Mouse (Mus musculus) adrenal gland, adult 18-20 months (tissue): ENCODE measurements around the gene Fgf6. TPM values are rescaled to one million over a fixed set of nuclear protein-coding genes. Genes with fewer than 3 reads are reported as not detected.

Source experiments
- DNase-seq, 2 experiments: peaks; one replicate each; pipeline ENCODE4 v3.0.0; 2021 to 2022; ENCODE audit warnings: low spot score in 2 of 2
- long read RNA-seq, 2 experiments: library from polyadenylated mRNA; stranded (forward); transcript quantifications; one replicate each; pipeline ENCODE4 v2.0.0; 2021
- total RNA-seq, 2 experiments: library from RNA; stranded (reverse); gene quantifications; 1 replicate in 1 of 2; 2 replicates in 1 of 2; pipeline ENCODE4 v1.2.3; 2021

The Fgf6 gene
- total RNA-seq = not detected
- long read RNA-seq, experiment 1 = 0 reads
- long read RNA-seq, experiment 2 = 0 reads

DNA sequence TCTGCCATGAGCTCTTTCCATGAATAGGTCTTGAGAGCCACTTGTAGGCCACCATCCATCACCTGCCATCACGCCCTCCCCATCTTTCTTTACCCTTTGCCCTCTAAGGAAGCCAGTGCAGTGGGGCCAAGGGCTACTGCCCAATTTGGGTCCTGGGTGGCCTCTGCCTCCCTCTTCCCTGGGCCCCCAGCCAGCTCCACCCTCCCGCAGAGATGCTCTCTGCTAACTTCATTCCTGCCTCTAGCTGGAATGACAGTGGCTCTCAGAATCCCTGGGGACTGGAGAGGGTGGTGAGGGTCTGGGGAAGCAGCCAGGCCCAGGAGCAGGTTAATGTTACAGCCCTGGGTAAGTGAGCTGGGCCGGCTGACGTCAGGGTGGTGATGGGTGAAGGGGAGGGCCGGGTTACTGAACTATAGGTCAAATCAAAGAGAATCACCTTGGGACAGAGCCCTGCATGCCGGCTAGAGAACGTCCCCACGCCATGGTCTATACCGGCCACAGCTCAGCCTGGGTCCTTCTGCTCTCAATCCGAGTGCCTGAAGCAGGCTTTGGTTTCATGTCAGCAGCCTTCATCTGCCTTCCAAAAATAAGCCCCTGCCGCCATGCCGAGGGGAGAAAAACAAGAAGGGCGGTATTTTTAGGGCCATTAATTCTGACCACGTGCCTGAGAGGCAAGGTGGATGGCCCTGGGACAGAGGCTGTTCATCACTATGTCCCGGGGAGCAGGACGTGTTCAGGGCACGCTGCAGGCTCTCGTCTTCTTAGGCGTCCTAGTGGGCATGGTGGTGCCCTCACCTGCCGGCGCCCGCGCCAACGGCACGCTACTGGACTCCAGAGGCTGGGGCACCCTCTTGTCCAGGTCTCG, at the start of gene Fgf6:
TSS of gene Fgf6 (plus strand) at position 681 of the 865 bp plus-strand sequence.
- DNase-seq = no peak

DNA sequence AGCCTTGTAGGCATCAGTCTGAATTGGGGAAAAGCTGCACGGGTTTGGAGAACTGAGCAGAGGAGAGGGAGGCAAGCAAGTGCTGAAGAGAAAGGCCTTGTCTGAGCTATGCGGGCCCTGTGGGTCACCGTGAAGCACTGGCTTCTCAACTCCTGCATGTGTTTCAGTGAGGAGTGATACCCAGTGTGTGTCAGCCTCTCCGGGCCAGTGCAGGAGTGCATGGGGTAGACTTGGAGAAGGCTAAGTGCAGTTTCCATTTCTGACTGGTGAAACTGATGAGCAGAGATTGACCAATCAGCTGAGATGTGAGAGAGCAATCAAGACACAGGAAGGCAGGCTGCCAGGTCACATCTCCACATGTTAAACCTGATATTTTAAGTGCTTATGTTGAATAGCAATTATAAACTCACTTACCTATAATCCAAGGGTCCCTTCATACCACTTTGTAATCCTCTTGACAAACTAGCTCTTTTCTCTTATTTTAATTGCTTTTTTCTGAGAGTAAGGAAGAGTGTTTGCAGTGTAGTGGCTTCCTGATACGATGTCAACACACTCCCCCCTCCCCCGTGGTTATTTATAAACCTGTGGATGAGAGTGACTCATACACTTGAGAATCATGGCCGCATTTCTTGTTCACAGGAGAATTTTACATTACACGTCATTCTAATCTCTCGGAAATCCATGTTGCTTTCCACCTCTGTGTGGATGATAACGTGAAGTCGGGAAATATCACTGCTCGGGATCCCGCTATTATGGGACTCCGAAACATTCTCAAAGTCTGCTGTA, 49.0 kb upstream of the Fgf6 start:
- no peak for DNase-seq

DNA sequence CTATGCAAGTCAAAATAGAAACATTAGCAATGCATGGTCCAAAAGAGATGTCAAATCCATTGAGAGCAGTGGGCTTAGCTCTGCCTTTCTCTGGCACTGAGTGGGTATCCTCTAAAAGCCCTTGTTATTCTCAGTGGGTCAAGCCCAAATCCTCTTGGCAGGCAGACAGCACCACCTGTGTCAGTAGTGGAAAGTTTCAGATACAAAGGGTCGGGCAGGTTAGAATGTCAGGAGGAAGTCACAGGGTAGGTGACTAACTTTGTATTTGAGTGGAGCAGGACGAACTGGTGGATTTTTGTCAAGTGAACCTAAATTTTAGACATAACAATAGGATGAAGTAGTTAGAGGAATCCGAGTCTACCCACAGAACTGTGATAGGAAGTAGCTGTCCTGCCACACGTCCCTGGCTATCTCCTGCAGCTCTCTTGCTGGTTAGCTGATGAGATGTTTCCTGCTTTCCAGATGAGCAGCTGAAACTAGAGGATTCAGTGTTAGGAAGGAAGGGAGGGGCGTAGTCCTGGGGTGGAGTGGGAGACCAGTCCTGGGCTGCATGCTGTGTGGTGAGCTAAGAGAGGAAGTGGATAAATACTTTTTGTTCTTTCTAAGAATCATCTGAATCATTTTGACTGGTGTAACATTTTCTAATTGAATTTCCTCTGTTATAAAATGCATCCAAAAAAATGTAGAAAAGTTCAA, 33.7 kb upstream of the Fgf6 start:
- no peak for DNase-seq

DNA sequence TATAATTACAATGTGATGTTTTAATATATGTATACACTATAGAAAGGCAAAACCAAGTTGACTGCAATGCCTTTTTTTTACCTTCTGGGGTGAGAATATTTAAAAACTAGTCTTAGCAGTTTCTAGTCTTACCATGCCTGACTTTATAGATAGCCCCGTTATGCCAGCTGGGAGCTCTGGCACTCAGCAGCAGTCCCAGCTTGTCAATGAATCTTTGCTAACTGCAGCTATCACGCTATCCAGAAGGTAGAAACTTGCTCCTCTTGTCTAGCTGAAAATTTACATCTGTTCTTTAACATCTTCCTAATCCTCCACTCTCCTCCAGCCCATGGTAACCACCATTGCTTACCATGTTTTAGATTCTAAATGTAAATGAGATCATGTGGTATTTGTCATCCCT, 21.7 kb upstream of the Fgf6 start:
- no peak for DNase-seq

DNA sequence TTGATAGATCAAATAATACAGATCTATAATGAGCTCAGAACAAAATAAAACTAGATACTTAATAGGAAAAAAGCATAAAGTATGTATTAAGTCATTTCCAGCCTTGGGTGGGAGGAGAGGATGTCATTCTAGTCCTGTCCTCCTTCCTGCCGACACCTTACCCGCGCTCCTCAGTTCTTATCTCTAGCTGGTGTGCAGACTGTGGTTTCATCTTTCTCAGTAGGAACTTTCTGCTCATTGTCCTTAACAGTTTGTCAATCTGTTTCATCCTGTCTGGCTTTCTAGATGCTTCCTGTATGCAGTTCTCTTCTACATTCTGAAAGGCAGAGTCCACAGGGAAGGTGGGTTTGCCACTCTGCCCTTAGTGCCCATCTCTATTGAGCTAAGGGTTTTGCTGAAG, 19.9 kb upstream of the Fgf6 start:
- no peak for DNase-seq

DNA sequence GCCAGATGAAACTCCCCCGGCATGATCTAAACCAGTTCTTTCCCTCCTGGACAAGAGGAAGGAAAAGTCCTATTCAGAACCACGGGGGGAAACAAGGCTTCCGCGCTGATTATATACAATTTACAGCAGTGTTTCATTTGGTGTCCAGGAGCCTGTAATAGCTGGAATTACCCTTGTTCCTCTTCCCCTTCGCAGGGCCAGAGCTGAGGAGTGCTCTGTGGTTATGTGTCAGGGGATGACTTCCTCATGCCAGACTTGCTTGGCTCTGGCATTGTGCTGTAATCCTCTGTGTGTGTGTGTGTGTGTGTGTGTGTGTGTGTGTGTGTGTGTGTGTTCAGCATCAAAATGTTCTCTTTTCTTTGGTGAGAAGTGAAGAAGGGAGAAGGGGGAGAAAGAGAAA, 19.0 kb upstream of the Fgf6 start:
- no peak for DNase-seq

DNA sequence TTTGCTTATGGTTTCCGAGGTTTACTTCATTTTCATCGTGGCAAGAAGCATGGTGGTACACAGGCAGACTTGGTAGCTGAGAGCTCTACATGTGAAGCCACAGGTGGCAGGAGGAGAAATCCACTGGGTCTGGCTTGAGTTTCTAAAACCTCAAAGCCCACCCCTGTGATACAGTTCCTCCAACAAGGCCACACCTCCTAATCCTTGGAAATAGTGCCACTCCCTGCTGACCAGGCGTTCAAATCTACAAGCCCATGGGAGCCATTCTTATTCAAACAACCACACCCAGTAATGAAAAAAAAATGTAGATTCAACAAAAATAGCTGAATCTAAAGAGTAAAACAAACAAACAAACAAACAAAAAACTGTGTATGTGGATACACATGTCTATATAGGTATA, 9.7 kb upstream of the Fgf6 start:
- no peak for DNase-seq

DNA sequence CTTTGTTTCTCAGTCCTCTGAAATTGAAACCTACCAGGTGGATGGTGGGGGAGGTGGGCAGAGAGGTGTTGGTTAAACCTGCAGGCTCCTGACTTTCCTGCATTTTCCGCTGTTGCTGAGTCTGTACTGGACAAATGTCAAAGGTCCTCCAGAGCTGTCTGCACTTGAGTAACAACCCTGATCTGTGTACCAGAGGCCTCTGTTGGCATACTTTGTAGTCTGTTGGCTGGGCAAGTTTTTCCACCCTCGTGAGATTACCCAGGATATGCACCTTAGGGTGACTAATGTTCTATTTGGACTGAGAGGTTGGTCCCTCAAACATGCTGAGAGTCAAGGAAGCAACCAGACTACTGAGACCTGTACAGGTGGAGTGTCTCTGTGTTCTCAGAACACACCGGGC, 8.8 kb upstream of the Fgf6 start:
- DNase-seq = no peak

- DNase-seq = no peak
Observed at GRCm38 (mm10) chr6:127010021-127010420, 5.4 kb upstream of the Fgf6 start.

GRCm38 (mm10) chr6:127011947-127012535, 3.3 kb upstream of the Fgf6 start:
- no peak for DNase-seq

- no peak for DNase-seq
Observed at GRCm38 (mm10) chr6:127019254-127019653, 3.9 kb downstream of the Fgf6 start.

GRCm38 (mm10) chr6:127020431-127020830, 5.0 kb downstream of the Fgf6 start:
- no peak for DNase-seq

DNA sequence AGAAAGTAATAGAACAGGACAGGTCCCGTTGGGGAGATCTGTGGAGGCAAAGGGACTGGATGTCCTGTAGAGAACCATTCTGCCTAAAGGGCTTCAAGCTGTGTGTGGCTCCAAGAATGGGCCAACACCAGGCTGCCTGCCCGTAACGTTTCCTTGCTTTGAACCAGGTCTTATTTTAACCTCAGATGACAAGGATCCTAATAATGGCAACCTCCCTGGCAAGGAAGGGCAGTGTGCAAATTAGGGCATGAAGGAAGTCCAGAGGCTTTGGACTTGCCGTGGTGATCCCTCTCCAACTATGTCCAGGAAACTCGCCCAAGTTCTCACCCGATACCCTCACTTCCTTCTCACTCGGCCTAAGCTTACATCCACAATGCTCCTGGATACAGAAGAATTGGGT, 9.4 kb downstream of the Fgf6 start:
- DNase-seq = no peak

GRCm38 (mm10) chr6:127034760-127035159, 19.4 kb downstream of the Fgf6 start:
- no peak for DNase-seq

DNA sequence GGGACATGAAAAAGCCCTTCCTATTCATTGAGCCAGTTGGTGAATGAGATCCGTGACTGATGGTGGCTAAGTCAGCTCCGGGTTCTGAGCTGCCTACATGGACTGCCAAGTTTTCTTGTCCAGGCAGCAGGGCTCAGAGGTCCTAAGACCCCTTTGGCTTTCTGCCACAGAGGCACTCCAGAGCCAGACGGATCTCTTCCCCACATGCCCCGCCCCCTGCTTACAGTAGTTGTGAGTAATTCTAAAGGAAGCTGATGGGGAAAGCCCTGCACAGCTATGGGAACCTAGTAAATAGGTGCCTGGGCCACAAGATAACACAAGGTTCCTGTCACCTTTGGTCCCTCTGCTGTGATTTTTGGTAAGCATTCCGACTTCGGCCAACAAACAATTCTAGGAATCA, 29.5 kb downstream of the Fgf6 start:
- no peak for DNase-seq

GRCm38 (mm10) chr6:127050847-127051246, 35.5 kb downstream of the Fgf6 start:
- DNase-seq = no peak

DNA sequence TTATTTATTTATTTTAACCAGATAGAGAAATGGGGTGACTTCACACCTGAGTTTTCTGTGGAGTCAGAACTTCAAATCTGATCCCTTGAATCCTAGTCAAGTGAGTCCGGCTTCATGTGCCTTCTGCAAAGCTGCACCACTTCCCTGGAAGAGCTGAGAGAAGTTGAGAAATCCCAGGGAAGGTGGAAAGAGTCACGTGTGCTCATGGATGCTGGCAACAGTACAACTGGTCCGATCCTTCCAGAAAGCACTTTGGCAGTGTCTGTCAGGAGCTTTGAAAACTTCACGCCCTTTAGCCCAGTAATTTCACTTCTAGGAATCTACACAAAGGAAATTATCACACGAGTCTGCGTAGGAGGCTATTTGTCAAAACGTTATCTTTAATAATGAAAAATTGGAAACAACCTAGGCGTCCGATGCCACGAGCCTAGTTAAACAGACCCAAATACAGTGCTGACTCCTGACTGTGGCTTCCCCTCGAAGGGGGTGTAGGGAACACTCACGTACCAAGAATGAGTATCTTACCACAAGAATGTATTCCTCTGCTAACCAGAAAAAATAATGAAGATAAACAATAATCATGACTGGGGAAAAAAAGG, 41.7 kb downstream of the Fgf6 start:
- no peak for DNase-seq

GRCm38 (mm10) chr6:127059975-127060374, 44.6 kb downstream of the Fgf6 start:
- no peak for DNase-seq

DNA sequence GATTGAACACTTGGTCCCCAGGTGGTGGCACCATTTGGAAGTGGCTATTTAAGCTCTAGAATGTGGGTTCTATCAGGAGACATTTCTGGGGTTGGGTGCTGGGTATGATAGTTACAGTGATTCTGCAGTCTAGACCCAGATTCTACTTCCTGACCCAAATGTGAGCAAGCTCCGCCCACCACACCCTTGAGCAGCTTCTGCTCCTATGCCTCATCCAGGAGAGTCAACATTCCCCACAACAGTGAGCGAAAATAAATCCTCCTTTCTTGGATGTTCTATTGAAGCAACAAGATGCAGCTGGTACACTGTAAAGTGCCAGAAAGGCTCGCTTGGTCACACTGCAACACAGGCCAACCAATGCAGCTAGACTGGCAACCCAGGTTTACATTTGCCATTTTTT, 48.5 kb downstream of the Fgf6 start:
- no peak for DNase-seq

- no peak for DNase-seq
Observed at GRCm38 (mm10) chr6:127064815-127065214, 49.4 kb downstream of the Fgf6 start.

GRCm38 (mm10) chr6:127072817-127073216, 57.4 kb downstream of the Fgf6 start, which contains the start of gene Fgf23:
Fgf23 (plus strand) TSS chr6:127072902.
- no peak for DNase-seq
